Mouse (Mus musculus) heart, postnatal 36 days (tissue): Measurements from ENCODE around the gene Drc1. TPM values are rescaled to one million over a fixed set of nuclear protein-coding genes. Genes with fewer than 3 reads are reported as not detected.

ENCODE experiments used
- DNase-seq, 2 experiments: peaks; one replicate each; pipeline ENCODE4 v3.0.0; 2021 to 2022
- intact Hi-C: fragments of 180-260 bp; cut with DNase I; formaldehyde crosslinking; loops from one replicate; pipeline ENCODE4 v1.15.1; 2025
- total RNA-seq, 2 experiments: library from RNA; stranded (reverse); gene quantifications; 2 replicates each; pipeline ENCODE4 v1.2.3; 2021

Drc1 gene
- total RNA-seq, 2 experiments from 2014 or later = 0.11 TPM; not detected in 1

- no peak for DNase-seq
- intact Hi-C loops = no loop called here
These were observed 5.0 kb downstream of the Drc1 start for GRCm38 (mm10) chr5:30285944-30286799.

GRCm38 (mm10) chr5:30287106-30287882 lies 6.1 kb downstream of the Drc1 start:
- intact Hi-C loops = no loop called here
- DNase-seq = no peak

DNA sequence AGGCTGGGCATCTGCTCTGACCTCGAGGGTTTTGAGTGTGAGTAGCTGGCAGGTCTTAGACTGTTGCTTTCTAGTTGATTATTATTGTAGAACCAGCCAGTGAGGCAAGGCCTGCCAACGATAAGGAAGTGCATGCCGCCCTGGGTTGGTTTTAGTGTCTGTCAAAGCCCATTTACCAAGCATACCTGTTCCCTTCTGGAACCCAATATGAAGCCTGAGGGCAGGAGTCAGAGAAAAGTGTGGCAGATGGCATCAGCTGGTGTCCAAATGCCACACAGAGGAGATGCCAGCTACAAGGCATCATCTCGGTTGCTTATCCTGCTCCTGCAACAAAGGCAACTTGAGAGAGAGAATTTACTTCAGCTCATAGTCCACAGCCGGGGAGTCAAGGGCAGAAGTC lies 59.6 kb downstream of the Drc1 start:
- DNase-seq = no peak
- intact Hi-C loops = no loop called here

GRCm38 (mm10) chr5:30341601-30342365 lies 60.6 kb downstream of the Drc1 start:
- DNase-seq = no peak
- intact Hi-C loops = no loop called here

- intact Hi-C loops = no loop called here
- no peak for DNase-seq
These were observed 61.4 kb downstream of the Drc1 start for GRCm38 (mm10) chr5:30342601-30343015.

DNA sequence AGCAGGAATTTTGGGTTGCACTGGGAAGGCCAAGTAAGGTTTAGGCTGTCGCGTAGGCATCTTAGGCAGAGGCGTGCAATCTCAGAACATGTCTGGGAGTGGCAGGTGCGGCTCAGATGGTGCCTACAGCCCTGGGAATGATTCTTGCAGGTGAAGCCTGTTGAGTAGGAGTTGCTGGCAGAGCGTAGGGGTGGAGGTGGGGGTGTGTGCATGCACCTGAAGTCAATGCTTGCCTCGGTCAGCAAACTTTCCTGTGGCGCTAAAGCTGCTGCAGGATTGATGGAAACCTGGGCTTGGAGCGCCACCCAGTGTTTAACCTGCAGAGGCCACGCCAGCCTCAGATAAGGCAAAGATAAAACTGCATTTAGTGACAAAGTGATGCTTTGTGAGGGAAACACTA lies 61.9 kb downstream of the Drc1 start:
- DNase-seq = peak; percentile 66 to 67
- intact Hi-C loops = no loop called here

- DNase-seq = no peak
- intact Hi-C loops = loop anchor here (1.0 kb wide), 1 partner anchor 129 kb away; no protein-coding TSS in a partner anchor
These were observed 62.7 kb downstream of the Drc1 start for GRCm38 (mm10) chr5:30343886-30344285.

DNA sequence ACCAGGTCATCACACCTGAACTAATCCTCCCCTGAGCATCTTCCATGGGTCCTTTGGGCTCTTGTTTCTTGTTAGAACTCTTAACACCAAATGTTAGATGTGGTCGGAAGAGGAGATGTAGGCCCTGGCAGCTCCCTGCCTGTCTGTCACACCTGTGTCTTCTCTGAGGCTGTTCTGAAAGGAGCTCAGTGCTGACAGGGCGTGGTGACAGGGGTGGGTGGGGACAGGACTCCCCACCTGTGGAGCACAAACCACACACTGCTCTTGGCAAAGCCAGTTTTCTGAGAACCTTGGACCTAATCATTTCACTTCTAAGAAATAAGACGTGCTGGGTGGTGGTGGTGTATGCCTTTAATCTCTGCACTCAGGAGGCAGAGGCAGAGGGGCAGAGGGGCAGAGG lies 72.4 kb downstream of the Drc1 start:
- intact Hi-C loops = no loop called here

GRCm38 (mm10) chr5:30355114-30355513 lies 73.9 kb downstream of the Drc1 start:
- DNase-seq = no peak
- intact Hi-C loops = no loop called here

More for the DNA sequence above, 72.4 kb downstream of the Drc1 start:
- no peak for DNase-seq

GRCm38 (mm10) chr5:30355559-30356159 lies 74.5 kb downstream of the Drc1 start:
- no peak for DNase-seq
- intact Hi-C loops = no loop called here

GRCm38 (mm10) chr5:30356647-30357046 lies 75.5 kb downstream of the Drc1 start:
- intact Hi-C loops = no loop called here
- DNase-seq = no peak

GRCm38 (mm10) chr5:30358436-30359099 lies 77.4 kb downstream of the Drc1 start:
- no peak for DNase-seq
- intact Hi-C loops = no loop called here

DNA sequence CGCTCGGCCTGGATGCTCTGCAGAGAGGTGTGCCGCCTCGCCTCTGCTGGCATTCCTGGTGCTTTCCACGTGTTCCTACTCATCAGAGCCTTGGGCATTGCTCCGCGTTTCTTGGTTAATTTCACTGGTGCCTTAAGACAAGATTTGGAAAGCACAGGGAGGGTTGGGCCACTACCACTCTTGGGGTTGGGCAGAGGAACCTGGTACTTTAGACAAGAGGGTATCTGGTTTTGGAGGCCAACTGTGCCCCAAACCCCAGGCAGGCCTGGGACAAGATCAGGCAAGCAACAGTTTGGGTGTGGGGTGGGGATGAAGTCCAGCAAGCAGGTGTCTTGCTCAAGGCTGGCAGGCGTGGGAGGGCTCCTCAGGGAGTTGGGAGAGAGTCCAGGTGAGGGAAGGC lies 86.2 kb downstream of the Drc1 start:
- intact Hi-C loops = no loop called here
- no peak for DNase-seq

DNA sequence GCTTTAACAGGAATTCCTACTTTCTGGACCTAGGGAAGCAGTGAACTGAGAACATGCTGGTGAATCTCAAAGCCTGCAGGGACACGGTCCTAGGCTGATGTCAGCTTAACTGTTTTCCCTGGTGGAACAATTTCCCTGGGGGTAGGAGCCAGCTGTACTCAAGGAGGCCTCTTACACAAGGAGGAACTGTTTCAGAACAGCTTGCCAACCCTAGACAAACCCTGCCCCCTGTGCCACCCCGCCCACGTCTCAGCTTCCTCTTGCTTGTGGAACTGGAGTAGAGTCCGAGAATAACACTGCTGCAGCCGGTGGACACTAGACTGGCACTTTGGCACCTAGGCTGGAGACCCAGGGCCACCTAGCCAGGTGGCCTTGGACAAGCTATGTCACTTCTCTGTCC lies 88.2 kb downstream of the Drc1 start:
- peak; percentile 21 to 27 for DNase-seq
- intact Hi-C loops = no loop called here

DNA sequence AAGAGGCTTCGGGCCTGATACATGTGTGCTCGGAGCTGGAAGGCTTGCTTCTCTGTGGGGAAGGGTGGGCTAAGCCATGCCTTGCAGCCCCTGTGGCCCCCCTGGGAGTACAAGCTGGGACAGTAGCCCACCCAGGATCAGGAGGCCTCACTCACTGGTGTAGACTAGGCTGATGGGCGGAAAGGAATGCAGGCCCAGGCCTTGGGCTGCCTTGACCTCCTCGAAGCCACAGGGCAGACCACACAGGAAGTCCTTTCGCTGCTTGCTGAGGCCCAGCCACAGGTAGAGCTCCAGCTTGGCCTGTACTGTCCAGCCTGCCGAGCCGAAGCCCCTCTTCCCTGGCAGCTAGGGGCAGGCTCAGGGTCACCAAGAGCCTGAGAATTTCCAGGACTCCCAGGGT lies 101.7 kb downstream of the Drc1 start:
- intact Hi-C loops = no loop called here
- no peak for DNase-seq

DNA sequence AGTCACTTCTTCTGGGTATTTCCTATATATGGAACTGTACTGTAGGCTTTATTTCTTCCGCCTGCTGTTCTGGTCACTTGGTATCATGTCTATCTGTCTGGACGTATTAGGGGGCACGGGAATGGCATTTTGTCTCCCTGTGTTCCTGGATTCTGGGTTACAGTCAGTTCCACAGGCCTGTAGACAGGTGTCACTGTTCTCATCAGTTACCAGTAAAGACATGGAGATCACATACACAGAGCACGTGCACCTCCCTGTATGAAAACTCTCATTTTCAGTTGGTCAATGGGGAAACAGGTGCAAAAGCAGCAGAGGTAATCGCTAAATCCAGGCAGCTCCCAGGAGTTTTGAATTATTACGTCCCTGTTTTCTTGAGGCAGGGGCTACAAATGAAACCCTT lies 106.5 kb downstream of the Drc1 start:
- intact Hi-C loops = no loop called here
- DNase-seq = no peak

- intact Hi-C loops = loop anchor here (10.0 kb wide), 1 partner anchor 245 kb away; no protein-coding TSS in a partner anchor
These were observed 108.6 kb downstream of the Drc1 start for GRCm38 (mm10) chr5:30389836-30390235.

DNA sequence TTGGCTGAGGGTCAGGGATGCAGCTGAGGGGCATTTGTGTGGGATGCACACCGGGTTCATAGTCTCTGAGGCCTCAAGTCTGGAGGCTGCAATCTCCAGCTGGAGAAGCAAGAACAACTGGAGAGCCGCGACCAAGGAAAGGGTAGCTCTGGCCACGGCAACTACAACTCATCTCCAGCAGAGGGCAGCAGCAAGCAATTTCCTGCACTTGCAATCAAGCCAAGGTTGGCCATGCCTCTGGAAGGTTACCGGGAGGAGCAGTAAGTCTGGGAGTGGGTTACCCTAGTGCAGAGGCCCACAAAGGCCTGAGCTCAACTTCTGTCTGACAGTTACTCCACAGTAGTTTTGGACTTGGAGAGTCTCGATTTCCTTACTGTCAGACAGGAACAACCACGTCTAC lies 110.3 kb downstream of the Drc1 start:
- intact Hi-C loops = loop anchor here (10.0 kb wide), 1 partner anchor 243 kb away; no protein-coding TSS in a partner anchor
- DNase-seq = peak; percentile 65 to 71

More at GRCm38 (mm10) chr5:30389836-30390235, 108.6 kb downstream of the Drc1 start:
- no peak for DNase-seq

DNA sequence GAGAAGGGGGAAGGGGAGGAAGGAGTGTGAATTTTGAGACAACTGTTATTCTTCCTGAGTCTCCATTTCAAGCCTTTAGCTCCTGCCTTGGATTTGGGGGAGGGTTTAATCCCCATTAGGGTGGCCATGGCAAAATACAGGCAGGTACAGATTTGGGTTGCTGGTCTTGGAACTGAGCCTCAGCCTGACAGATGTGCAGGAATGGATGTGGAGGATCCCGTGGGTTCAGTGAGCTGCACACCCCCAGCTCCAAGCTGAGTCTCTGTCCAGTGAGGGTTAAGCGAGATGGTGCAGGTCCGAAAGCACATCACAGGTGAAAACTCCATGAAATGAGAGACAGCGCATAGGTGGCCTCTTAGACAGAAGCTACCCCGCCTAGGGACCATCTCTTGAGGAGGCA lies 119.3 kb downstream of the Drc1 start:
- intact Hi-C loops = no loop called here
- DNase-seq = no peak

DNA sequence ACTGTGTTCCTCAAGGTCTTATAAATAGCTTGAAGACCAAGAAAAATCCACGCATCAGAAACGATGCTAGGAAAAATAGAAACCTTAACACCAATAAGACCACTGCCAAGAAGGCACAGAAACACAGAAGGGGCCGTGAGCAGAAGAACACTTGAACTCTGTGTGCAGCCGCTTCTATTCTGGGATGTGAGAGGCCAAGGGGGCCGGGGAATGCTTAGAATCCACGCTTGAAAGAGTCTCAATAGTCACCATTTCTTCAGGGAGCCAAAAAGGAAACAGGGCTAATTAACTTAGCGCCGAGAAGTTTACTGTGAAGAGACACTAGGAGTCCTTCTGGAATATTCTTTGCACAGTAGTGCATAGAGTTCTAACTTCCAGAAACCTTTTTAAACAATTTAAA lies 120.0 kb downstream of the Drc1 start:
- DNase-seq = no peak
- intact Hi-C loops = no loop called here
